Mouse (Mus musculus): ENCODE data around the gene Tead2.

The Tead2 gene

DNA sequence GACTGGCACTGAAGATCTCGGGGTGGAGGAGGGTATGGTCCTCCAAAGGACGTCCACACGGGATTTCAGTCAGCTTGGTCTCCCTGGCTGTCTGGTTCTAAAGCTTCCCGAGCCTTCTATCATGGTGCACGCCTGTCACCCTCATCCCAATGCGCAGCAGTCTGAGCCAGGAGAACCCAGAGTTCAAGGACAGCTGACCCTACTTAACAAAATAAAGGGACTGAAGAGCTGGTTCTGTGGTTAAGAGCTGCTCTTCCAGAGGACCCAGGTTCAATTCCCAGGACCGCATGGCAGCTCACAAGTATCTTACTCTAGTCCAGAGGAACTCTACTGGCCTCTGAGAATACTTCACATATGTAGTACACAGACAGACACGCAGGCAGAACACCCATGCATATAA, 13.5 kb downstream of the Tead2 start:
- no peak for DNase-seq (ENCODE audit: low spot score)

DNA sequence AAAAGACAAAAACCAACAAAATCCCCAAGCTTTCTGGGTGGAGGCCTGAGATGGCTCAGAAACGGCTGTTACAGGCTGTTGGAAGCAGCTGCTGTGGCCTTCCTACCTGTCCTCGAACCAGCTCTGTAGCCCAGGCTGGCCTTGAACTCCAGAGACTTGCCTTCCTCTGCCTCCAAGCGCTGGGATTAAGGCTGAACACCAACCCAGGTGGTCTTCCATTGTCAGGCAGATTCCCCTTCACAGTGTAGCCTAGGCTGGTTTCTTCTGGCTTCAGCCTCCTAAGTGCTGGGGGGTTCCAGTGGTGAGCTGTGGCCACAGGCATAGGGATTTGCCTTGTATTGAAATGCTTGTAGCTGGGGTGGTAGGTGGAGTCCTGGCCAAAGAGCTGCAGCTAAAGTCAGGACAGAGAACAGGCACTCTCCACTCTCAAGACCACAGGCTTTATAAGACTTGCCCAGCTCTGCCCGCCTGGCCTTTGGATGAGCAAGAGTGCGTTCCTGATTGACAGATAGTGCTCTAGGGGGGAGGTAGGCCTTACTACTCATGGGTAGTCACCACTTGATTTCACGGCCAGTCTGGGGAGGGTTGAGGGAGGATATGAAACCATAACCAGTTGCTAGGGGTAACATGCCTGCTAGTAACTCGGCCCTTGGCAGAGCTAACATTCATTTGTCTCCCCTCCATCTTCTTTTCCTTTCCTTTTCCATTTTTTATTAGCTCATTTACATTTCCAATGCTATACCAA, 14.1 kb downstream of the Tead2 start:
- no peak for DNase-seq (ENCODE audit: low spot score)

- DNase-seq (ENCODE audit: low spot score), result no peak
These were observed 15.6 kb downstream of the Tead2 start for GRCm38 (mm10) chr7:45231192-45231591.

GRCm38 (mm10) chr7:45231941-45232340, 16.4 kb downstream of the Tead2 start:
- DNase-seq (ENCODE audit: low spot score), result no peak

GRCm38 (mm10) chr7:45232716-45233465, 17.3 kb downstream of the Tead2 start:
- no peak for DNase-seq (ENCODE audit: low spot score)

DNA sequence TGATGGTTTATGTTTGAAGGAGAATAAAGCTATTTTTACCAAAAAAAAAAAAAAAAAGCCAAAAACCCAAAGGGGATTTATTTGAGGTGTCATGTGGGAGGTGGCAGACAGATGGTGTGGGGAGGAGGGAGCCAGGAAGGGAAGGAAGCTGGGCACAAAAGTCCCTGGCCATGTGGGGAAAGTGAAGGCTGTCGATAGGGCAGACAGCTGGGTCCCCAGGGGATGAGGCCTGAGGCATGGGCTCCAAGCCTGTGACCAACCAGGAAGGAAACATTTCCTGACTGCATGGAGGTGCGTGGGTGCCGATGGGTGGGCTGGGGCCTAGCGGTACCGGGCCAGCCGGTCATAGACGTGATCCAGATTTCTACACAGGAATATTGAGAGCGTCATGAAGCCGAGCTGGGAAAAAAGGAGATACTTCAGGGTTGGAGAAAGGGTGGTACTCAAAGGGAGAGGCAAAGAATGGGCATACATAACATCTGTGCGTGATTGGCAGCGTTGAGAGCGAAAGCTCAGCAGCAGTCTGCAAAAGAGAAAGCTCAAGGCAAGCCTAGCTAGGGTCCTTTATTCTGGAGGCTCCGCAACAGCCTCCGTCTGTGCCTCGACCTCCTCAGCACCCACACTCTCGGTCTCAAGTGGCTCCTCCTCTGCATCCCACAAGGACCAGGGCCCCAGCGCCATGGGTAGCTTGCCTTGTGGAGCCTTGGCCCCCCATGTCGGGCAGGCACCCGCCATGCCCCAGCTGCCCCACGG, 18.2 kb downstream of the Tead2 start:
- no peak for DNase-seq (ENCODE audit: low spot score)

DNA sequence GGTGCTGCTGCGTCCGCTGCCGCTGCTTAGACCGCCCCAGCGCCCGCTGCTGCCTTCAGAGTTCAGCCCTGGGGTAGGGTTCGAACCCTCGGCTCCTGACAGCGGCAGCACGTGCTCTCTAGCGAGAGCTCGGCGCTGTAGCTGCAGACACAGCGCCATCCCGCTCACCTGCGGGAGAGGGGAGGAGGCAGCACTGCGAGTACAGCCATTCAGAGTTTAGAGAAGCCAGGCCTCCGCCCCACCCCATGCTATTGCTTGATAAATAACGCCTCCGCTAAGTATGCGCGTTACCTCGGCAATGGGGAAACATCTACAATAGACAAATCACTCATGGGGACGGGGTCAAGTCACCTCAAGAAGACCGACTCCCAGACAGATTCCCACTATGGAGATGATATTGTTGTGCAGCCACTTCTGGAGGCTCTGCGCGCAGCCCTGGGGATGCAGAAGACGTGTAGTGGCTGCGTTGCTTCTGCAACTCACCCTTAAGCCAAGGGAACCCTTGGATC, 18.8 kb downstream of the Tead2 start:
- no peak for DNase-seq (ENCODE audit: low spot score)

- peak; percentile 51 for DNase-seq (ENCODE audit: low spot score)
These were observed 19.5 kb downstream of the Tead2 start for GRCm38 (mm10) chr7:45234922-45235571.

DNA sequence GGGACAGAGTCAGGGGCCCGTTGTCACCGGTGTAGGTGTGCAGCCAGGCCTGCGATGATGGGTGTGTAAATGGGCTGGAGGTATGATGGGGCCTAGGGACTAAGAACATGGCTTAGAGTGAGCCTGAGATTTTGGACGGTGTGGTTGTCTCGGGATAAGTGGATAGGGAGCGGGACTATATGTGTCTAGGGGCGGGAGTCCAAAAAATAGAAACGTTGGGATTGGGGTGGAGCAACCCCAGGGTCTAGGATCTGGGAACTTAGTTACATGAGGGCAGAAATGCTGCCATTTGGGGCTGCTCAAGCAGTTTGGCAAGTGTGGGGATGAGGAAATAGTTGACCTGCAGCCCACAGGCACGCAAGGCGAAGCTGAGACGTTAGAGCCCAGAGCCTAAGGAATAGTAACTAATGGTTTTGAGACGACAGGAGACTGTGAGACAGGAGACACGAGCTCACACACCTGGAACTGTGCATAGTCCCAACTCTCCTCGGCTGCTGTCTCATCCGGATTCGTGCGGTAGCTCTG, 20.2 kb downstream of the Tead2 start:
- peak; percentile 35 for DNase-seq (ENCODE audit: low spot score)

DNA sequence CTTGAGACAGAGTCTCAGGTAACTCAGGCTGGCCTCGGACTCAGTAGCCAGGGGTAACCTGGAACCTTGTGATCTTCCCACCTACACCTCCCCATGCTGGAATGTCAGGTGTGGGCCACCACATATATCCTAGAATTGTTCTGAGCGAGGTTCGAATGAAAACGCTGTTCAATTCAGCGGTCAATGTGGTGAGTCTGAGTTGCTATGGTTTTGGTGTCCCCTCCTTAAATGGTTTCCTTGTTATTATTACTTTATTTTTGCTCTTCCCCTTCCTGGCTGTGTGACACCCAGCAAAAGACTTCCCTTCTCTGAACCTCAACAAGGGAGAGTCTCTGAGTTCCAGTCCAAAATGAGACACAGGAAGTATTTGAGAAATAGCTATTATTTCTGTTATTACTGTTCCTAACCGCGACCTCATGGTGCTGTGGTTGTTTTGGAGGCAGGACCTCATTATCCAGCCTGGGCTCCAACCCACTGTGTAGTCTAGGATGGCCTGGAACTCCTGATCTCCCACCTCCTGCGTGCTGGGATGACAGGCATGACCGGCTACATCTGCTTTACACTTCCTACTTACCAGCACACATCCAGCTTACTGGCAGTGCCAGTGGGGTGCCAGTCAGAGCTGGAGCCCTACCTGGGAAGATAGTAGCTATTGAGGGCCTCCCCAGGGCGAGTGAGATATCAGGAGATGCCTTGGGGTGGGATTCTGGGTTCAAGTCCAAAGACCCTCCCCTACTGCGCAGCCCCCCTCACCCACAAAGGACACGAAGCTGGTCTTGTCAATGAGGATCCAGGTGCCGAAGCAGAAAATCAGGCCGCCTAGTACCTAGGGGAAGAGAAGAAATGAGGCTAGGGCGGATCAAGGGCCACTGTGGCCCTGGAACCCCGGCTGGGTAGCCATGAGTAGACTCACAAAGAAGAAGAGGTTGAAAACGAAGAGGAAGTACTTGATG, 22.5 kb downstream of the Tead2 start:
- DNase-seq (ENCODE audit: low spot score), result no peak

GRCm38 (mm10) chr7:45238723-45239496, 23.4 kb downstream of the Tead2 start, which contains the start of gene Cd37:
TSS of gene Cd37 (minus strand) at chr7:45239115.
- DNase-seq (ENCODE audit: low spot score), result no peak

DNA sequence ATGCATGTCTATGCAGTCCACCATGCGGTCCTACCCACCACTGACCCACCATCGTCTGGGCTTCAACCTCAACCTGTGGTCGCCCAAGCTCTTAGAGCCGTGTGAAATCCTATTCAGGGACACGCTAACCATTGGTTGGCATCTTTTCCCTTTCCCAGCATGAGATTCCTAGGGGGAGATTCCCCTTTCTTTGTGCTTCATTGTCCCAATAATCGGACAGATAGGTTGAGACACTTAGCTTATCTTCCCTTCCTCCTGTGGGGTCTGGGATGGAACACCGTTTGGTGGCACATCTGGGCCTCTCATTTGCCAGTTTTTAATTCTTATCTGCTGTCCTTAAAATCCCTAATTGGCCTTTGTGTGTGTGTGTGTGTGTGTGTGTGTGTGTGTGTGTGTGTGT, 24.6 kb downstream of the Tead2 start:
- DNase-seq (ENCODE audit: low spot score), result no peak

DNA sequence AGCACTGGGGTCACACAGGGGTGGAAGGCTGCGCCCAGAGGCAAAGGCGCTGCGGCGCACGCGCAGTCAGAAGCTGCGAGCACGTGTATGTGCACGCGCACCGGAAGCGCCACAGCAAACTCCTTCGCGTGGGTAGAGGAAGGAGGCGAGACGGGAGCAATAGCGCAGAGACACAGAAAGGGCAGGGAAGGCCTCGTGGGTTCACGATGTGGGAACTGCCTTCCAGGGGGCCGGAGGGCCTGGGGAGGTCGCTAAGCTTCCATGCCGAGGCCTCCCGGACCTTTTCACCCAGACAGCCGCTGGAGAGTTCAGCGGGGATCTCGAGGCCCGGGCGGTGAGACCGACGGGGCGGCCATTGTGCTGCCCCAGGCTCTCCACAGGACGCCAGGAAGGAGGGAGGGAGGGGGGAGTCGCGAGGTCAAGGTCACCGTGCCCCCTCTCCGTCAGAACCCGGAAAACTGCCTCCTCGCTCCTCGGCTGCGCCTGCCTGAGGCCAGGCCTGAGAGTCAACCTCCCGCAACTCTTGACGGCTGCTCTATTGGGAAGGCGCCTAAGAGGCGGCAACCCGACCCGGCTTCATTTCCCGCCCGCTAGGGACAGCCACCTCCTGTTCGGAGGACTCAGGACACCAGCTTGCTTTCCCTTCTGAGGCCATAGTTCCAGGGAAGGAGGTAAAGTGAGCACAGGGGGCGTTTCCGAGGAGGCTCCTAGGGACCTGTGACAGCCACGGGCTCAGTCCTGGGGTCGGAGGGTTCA, 25.3 kb downstream of the Tead2 start, which contains the start of gene Slc6a16:
Gene Slc6a16, plus strand, starts transcription at position 453 of the 756 bp plus-strand sequence.
- DNase-seq (ENCODE audit: low spot score), result no peak

- DNase-seq (ENCODE audit: low spot score), result no peak
These were observed 25.8 kb downstream of the Tead2 start for GRCm38 (mm10) chr7:45241389-45241749.

DNA sequence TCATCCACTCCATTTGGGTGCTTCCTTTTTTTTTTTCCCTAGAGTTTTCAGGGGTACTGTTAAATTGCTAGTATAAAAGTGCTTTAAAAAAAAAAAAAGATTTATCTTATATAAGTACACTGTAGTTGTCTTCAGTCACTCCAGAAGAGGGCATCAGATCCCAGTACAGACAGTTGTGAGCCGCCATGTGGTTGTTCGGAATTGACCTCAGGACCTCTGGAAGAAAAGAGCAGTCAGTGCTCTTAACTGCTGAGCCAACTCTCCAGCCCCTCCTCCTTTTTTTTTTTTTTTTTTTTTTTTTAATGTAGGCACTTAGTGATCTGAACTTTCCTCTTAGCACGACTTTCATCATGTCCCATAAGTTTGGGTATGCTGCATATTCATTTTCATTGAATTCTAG, 32.1 kb downstream of the Tead2 start:
- DNase-seq (ENCODE audit: low spot score), result no peak

DNA sequence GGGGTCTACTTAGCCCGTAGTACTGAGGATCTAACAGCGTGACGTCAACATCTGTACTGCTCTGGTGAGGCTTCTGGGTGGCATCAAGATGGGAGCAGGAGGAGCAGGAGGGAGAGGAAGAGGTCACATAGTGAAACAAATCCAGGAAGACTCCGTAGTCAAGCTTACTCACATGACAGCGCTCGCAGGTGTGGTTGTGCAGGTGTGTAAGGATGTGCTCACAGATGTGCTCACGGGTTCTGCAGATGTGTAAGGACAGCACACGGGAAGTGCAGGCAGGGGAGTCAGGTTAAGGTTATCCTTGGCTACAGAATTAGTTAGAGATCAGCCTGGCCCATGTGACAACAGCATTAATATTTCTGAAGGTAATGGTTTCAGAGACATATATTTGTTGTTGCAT, 38.3 kb downstream of the Tead2 start:
- no peak for DNase-seq (ENCODE audit: low spot score)

GRCm38 (mm10) chr7:45255822-45256221, 40.3 kb downstream of the Tead2 start:
- peak; percentile 40 for DNase-seq (ENCODE audit: low spot score)

GRCm38 (mm10) chr7:45257063-45257840, 41.7 kb downstream of the Tead2 start:
- no peak for DNase-seq (ENCODE audit: low spot score)
